Mouse (Mus musculus) heart, postnatal 0 days (tissue): ENCODE measurements around the gene Hip1r. TPM values are rescaled to one million over a fixed set of nuclear protein-coding genes. Genes with fewer than 3 reads are reported as not detected.

Source experiments
- ATAC-seq: fragments of 200-750 bp; cut with Nextera tagmentation; 2 replicates; pipeline ENCODE4 v1.8.0; 2017; ENCODE audit warnings: low read depth, moderate number of reproducible peaks, moderate library complexity; ENCODE audit not compliant: insufficient read depth
- DNase-seq: peaks from one replicate; pipeline ENCODE4 v3.0.0-alpha.2; 2016; ENCODE audit warnings: low spot score
- H3K27ac ChIP-seq: fragments of 300-500 bp; sonication (generic); 2 replicates; pipeline ENCODE4 v1.5.1; 2014; ENCODE audit warnings: low read depth, mild to moderate bottlenecking
- H3K27me3 ChIP-seq: fragments of 300-500 bp; sonication (generic); 2 replicates; pipeline ENCODE4 v1.6.1; 2014; ENCODE audit warnings: low read length, mixed read lengths; ENCODE audit not compliant: control insufficient read depth, insufficient read depth
- H3K36me3 ChIP-seq: fragments of 300-500 bp; sonication (generic); replicated peaks from 2 replicates; pipeline ENCODE4 v1.6.1; 2014; ENCODE audit warnings: low read length, mixed read lengths; ENCODE audit not compliant: control insufficient read depth, insufficient read depth
- H3K4me1 ChIP-seq: fragments of 300-500 bp; sonication (generic); 2 replicates; pipeline ENCODE4 v1.6.1; 2014; ENCODE audit warnings: antibody characterized with exemption; ENCODE audit not compliant: control insufficient read depth, insufficient read depth
- H3K4me2 ChIP-seq: fragments of 300-500 bp; sonication (generic); 2 replicates; pipeline ENCODE4 v1.6.1; 2014; ENCODE audit warnings: low read depth, mild to moderate bottlenecking, low read length, moderate library complexity
- H3K4me3 ChIP-seq: fragments of 300-500 bp; sonication (generic); 2 replicates; pipeline ENCODE4 v1.5.1; 2014; ENCODE audit warnings: low read depth, low read length
- H3K9ac ChIP-seq: fragments of 300-500 bp; sonication (generic); replicated peaks from 2 replicates; pipeline ENCODE4 v1.6.1; 2014; ENCODE audit warnings: low read depth, low read length, mixed read lengths
- H3K9me3 ChIP-seq: fragments of 300-500 bp; sonication (generic); replicated peaks from 2 replicates; pipeline ENCODE4 v1.6.1; 2016; ENCODE audit warnings: low read length; ENCODE audit not compliant: control insufficient read depth
- CTCF ChIP-seq: IDR thresholded peaks from 2 replicates; pipeline ENCODE4 v1.5.1; 2016; ENCODE audit warnings: antibody characterized with exemption, control low read depth, low read depth
- EP300 ChIP-seq: IDR thresholded peaks from 2 replicates; pipeline ENCODE4 v1.6.1; 2016; ENCODE audit warnings: antibody characterized with exemption, low read depth
- WGBS: fragments of 180-500 bp; shearing (Covaris S2); extraction: QIAGEN DNeasy Blood & Tissue Kit; methylation state at CpG from one replicate; pipeline ENCODE4 v1.1.7; 2014; 5-methylcytosine and 5-hydroxymethylcytosine counted together
- polyA plus RNA-seq: library from polyadenylated mRNA; unstranded; fragments of >200 nt; fragmentation: Nextera tagmentation; extraction: Ambion mirVana; gene quantifications from 2 replicates; pipeline ENCODE4 v1.2.1, GENCODE M21; 2015
- total RNA-seq: library from RNA; depleted of rRNA; stranded (reverse); fragments of >200 nt; gene quantifications from 2 replicates; pipeline ENCODE4 v1.2.3, GENCODE M21; 2014; ENCODE audit warnings: low replicate concordance

Gene Hip1r
- total and polyA plus RNA-seq, 2 experiments from 2014 or later, result 11.9 to 16.3 TPM

- no peak overlapping the region for H3K4me2 ChIP-seq
- H3K4me3 ChIP-seq, result no peak overlapping the region
- H3K9me3 ChIP-seq, result no peaks in the 10 kb centered on the region
- H3K4me1 ChIP-seq, result 0 out of 2 replicates have a peak, but pooled peaks cover 3% of the 10 kb centered on the region
- 0 out of 2 replicates have a peak overlapping the region, but pooled peaks have one; percentile 31 for H3K27ac ChIP-seq
- ATAC-seq (no peak), DNase-seq (no peak)
- no peaks in the 10 kb centered on the region for H3K27me3 ChIP-seq
- 39% methylated on average over 2 of the region's 2 CpGs for WGBS
- TF ChIP-seq EP300, result no peak
- TF ChIP-seq CTCF, result no peak
- peaks cover 51% of the 10 kb centered on the region for H3K36me3 ChIP-seq
- no peak overlapping the region; the same call in 1 of the 2 replicates for H3K9ac ChIP-seq
Measured at GRCm38 (mm10) chr5:124002876-124003275, 29.4 kb downstream of the Hip1r start.

GRCm38 (mm10) chr5:124003375-124003774, 29.9 kb downstream of the Hip1r start:
- no peak overlapping the region for H3K9ac ChIP-seq
- H3K4me1 ChIP-seq, result 0 out of 2 replicates have a peak, but pooled peaks cover 3% of the 10 kb centered on the region
- no peaks in the 10 kb centered on the region for H3K9me3 ChIP-seq
- no peak overlapping the region for H3K27ac ChIP-seq
- TF ChIP-seq CTCF, result no peak
- TF ChIP-seq EP300, result no peak
- H3K27me3 ChIP-seq, result no peaks in the 10 kb centered on the region
- no peak overlapping the region for H3K4me3 ChIP-seq
- peaks cover 56% of the 10 kb centered on the region for H3K36me3 ChIP-seq
- ATAC-seq (no peak), DNase-seq (no peak)
- WGBS, result 58% methylated on average over 4 of the region's 4 CpGs
- no peak overlapping the region for H3K4me2 ChIP-seq

- DNase-seq (no peak), ATAC-seq (no peak)
- Histone ChIP-seq H3K4me2 (no peak overlapping the region), H3K27me3 (no peaks in the 10 kb centered on the region), H3K36me3 (peaks cover 58% of the 10 kb centered on the region), H3K9me3 (no peaks in the 10 kb centered on the region), H3K27ac (no peak overlapping the region), H3K4me3 (no peak overlapping the region), H3K9ac (no peak overlapping the region), H3K4me1 (0 out of 2 replicates have a peak, but pooled peaks cover 3% of the 10 kb centered on the region)
- WGBS, result 73% methylated on average over 17 of the region's 17 CpGs
- no peak for TF ChIP-seq CTCF
- TF ChIP-seq EP300, result no peak
Measured at GRCm38 (mm10) chr5:124004356-124005150, 31.1 kb downstream of the Hip1r start.

GRCm38 (mm10) chr5:124005151-124005500, 31.7 kb downstream of the Hip1r start:
- no peaks in the 10 kb centered on the region for H3K9me3 ChIP-seq
- no peak overlapping the region for H3K9ac ChIP-seq
- no peak overlapping the region for H3K4me2 ChIP-seq
- no peak overlapping the region for H3K4me3 ChIP-seq
- H3K36me3 ChIP-seq, result peaks cover 55% of the 10 kb centered on the region
- ATAC-seq, result no peak
- H3K27me3 ChIP-seq, result no peaks in the 10 kb centered on the region
- DNase-seq, result no peak
- peaks cover 8% of the 10 kb centered on the region for H3K4me1 ChIP-seq
- no peak overlapping the region for H3K27ac ChIP-seq
- TF ChIP-seq EP300 (no peak), CTCF (no peak)
- WGBS, result 92% methylated on average over 15 of the region's 15 CpGs

GRCm38 (mm10) chr5:124005591-124005990, 32.2 kb downstream of the Hip1r start:
- H3K4me2 ChIP-seq, result no peak overlapping the region
- H3K36me3 ChIP-seq, result peaks cover 55% of the 10 kb centered on the region
- no peak for ATAC-seq
- no peaks in the 10 kb centered on the region for H3K27me3 ChIP-seq
- 84% methylated on average over 11 of the region's 11 CpGs for WGBS
- H3K27ac ChIP-seq, result no peak overlapping the region
- H3K4me1 ChIP-seq, result peaks cover 13% of the 10 kb centered on the region
- H3K9ac ChIP-seq, result no peak overlapping the region
- no peak overlapping the region for H3K4me3 ChIP-seq
- no peak for TF ChIP-seq EP300
- no peak for TF ChIP-seq CTCF
- DNase-seq, result no peak
- H3K9me3 ChIP-seq, result no peaks in the 10 kb centered on the region
